Mouse (Mus musculus) kidney, postnatal 0 days (tissue): ENCODE measurements around the gene Tma7. TPM values are rescaled to one million over a fixed set of nuclear protein-coding genes. Genes with fewer than 3 reads are reported as not detected.
A peak's percentile ranks its signal among the peaks of the same experiment; 100 is the strongest.

Experiments
- ATAC-seq: fragments of 200-750 bp; cut with Nextera tagmentation; replicated peaks from 2 replicates; pipeline ENCODE4 v1.8.0; 2017; ENCODE audit warnings: low read depth, moderate number of reproducible peaks, moderate TSS enrichment, moderate library complexity; ENCODE audit not compliant: low FRiP score
- DNase-seq: peaks from one replicate; pipeline ENCODE4 v3.0.0-alpha.2; 2016; ENCODE audit warnings: low spot score
- H3K27ac ChIP-seq: fragments of 300-500 bp; sonication (generic); 2 replicates; pipeline ENCODE4 v1.5.1; 2014; ENCODE audit warnings: mild to moderate bottlenecking
- H3K27me3 ChIP-seq: fragments of 300-500 bp; sonication (generic); 2 replicates; pipeline ENCODE4 v1.6.1; 2014; ENCODE audit warnings: low read length, mixed read lengths; ENCODE audit not compliant: insufficient read depth
- H3K36me3 ChIP-seq: fragments of 300-500 bp; sonication (generic); 2 replicates; pipeline ENCODE4 v1.6.1; 2014; ENCODE audit warnings: low read length, mixed read lengths; ENCODE audit not compliant: insufficient read depth
- H3K4me1 ChIP-seq: fragments of 300-500 bp; sonication (generic); replicated peaks from 2 replicates; pipeline ENCODE4 v1.6.1; 2014; ENCODE audit warnings: antibody characterized with exemption, low read length, mixed read lengths; ENCODE audit not compliant: insufficient read depth
- H3K4me2 ChIP-seq: fragments of 300-500 bp; sonication (generic); 2 replicates; pipeline ENCODE4 v1.6.1; 2014; ENCODE audit warnings: mild to moderate bottlenecking, low read length, moderate library complexity, mixed read lengths
- H3K4me3 ChIP-seq: fragments of 300-500 bp; sonication (generic); replicated peaks from 2 replicates; pipeline ENCODE4 v1.5.1; 2014; ENCODE audit warnings: low read depth, low read length
- H3K9ac ChIP-seq: fragments of 300-500 bp; sonication (generic); 2 replicates; pipeline ENCODE4 v1.6.1; 2014; ENCODE audit warnings: low read depth, low read length
- H3K9me3 ChIP-seq: fragments of 300-500 bp; sonication (generic); replicated peaks from 2 replicates; pipeline ENCODE4 v1.6.1; 2016; ENCODE audit warnings: low read length, inconsistent platforms, mixed read lengths
- CTCF ChIP-seq: IDR thresholded peaks from 2 replicates; pipeline ENCODE4 v1.5.1; 2016; ENCODE audit warnings: antibody characterized with exemption, low read depth, mild to moderate bottlenecking, moderate library complexity
- WGBS: fragments of 180-500 bp; shearing (Covaris S2); extraction: QIAGEN DNeasy Blood & Tissue Kit; methylation state at CpG from one replicate; pipeline ENCODE4 v1.1.7; 2014; 5-methylcytosine and 5-hydroxymethylcytosine counted together
- polyA plus RNA-seq: library from polyadenylated mRNA; unstranded; fragments of >200 nt; fragmentation: Nextera tagmentation; extraction: Ambion mirVana; gene quantifications from 2 replicates; pipeline ENCODE4 v1.2.1, GENCODE M21; 2015

The Tma7 gene
- polyA plus RNA-seq, 1 experiment from 2014 or later: 680 TPM

DNA sequence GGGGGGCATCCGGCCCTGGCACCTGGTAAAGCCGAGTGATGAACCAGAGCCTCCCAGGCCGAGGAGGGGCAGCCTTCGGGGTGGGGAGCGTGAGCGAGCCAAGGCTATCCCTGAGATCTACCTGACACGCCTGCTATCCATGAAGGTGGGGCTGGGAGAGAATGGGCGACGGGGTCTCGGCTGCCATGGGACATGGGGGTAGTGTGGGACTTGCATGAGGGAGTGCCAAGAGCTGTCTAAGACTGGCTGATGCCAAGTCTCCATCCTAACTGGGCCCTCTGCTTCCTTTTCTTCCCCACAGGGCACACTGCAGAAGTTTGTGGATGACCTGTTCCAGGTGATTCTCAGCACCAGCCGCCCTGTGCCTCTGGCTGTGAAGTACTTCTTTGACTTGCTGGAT is 31.9 kb upstream of the Tma7 start:
- Histone ChIP-seq H3K9ac (no peak overlapping the region), H3K4me3 (no peak overlapping the region), H3K36me3 (peaks cover 79% of the 10 kb centered on the region), H3K27ac (no peak overlapping the region), H3K4me2 (no peak overlapping the region), H3K27me3 (no peaks in the 10 kb centered on the region), H3K4me1 (no peaks in the 10 kb centered on the region), H3K9me3 (no peaks in the 10 kb centered on the region)
- ATAC-seq: no peak
- no peak for TF ChIP-seq CTCF
- WGBS: 97% methylated on average over 11 of the region's 11 CpGs
- DNase-seq: no peak

DNA sequence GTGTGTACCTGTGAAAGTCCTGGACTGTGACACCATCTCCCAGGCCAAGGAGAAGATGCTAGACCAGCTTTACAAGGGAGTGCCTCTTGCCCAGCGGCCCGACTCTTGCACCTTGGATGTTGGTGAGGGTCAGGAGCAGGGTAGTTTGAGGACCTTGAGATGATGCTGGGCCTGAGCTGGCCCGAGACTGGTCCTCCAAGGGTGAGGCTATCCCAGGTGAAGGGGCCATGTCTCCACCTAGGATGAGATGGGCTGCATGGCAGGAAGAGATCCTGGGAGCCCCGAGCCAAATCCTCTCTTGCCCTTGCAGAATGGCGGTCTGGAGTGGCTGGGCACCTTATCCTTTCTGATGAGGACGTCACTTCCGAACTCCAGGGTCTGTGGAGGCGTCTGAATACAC is 30.9 kb upstream of the Tma7 start:
- H3K4me1 ChIP-seq: no peaks in the 10 kb centered on the region
- no peak overlapping the region for H3K4me2 ChIP-seq
- H3K9me3 ChIP-seq: no peaks in the 10 kb centered on the region
- DNase-seq (no peak), ATAC-seq (no peak)
- no peak overlapping the region for H3K9ac ChIP-seq
- WGBS: 90% methylated on average over 8 of the region's 8 CpGs
- no peak overlapping the region for H3K27ac ChIP-seq
- H3K4me3 ChIP-seq: no peak overlapping the region
- peaks cover 79% of the 10 kb centered on the region for H3K36me3 ChIP-seq
- H3K27me3 ChIP-seq: no peaks in the 10 kb centered on the region
- no peak for TF ChIP-seq CTCF

DNA sequence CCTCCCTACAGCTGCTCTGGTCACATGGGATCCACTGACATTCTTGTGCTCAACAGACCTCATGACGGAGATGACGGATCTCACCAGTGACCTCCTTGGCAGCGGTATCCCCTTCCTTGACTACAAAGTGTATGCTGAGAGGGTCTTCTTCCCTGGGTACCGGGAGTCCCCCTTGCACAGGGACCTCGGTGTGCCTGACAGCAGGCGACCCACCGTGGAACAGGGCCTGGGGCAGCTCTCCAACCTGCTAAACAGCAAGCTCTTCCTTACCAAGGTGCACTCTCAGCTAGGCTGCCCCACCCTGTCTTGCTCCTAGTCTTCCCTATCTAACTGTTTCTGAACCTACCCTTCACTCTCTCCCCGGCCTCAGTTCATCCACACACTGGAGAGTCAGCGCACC is 29.2 kb upstream of the Tma7 start:
- DNase-seq: no peak
- WGBS: 80% methylated on average over 9 of the region's 9 CpGs
- H3K4me2 ChIP-seq: no peak overlapping the region
- H3K36me3 ChIP-seq: peaks cover 80% of the 10 kb centered on the region
- no peak overlapping the region for H3K4me3 ChIP-seq
- no peak for TF ChIP-seq CTCF
- H3K4me1 ChIP-seq: peaks cover under 1% of the 10 kb centered on the region; the same call in 1 of the 2 replicates
- no peak for ATAC-seq
- no peak overlapping the region for H3K27ac ChIP-seq
- H3K9ac ChIP-seq: no peak overlapping the region
- no peaks in the 10 kb centered on the region for H3K9me3 ChIP-seq
- H3K27me3 ChIP-seq: no peaks in the 10 kb centered on the region

DNA sequence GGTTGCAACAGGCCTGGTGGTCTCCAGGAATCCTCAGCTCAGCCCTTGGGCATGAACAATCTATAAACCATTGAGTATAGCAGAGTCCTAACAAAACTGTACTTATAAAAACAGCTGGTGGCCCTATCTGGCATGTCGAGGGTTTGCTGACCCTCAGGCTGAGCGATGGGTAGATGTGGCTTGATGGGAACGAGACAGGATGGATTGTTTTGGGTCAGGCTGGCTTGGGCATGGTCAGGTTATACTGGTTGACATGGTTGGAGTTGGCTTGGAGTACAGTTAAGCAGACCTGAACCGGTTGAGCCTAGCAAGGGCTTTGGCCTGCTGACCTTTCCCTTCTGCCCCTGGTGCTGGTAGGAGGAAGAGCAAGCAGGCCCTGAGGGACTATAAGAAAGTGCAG is 28.7 kb upstream of the Tma7 start:
- peaks cover 80% of the 10 kb centered on the region for H3K36me3 ChIP-seq
- no peak for TF ChIP-seq CTCF
- no peak overlapping the region for H3K4me2 ChIP-seq
- ATAC-seq (no peak), DNase-seq (no peak)
- 81% methylated on average over 4 of the region's 4 CpGs for WGBS
- H3K9me3 ChIP-seq: no peaks in the 10 kb centered on the region
- peaks cover 5% of the 10 kb centered on the region for H3K4me1 ChIP-seq
- no peak overlapping the region for H3K27ac ChIP-seq
- H3K9ac ChIP-seq: no peak overlapping the region
- H3K4me3 ChIP-seq: no peak overlapping the region
- no peaks in the 10 kb centered on the region for H3K27me3 ChIP-seq

DNA sequence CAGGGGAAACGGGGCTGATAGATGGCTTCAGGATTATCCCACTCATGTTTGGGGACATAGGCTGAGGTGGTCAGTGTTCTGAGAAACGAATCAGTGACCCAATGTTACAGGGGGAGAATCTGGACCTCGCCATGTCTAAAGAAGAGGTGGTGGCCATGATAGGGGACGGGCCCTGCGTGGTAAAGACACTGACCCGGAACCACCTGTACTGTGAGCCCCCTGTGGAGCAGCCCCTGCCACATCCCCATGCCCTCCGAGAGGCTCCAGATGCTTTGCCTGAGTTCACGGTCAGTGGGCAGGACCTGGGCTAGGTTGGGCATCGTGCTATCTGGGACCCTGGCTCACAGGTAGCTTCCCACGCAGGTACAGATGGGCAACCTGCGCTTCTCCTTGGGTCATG is 27.9 kb upstream of the Tma7 start:
- TF ChIP-seq CTCF: no peak

DNA sequence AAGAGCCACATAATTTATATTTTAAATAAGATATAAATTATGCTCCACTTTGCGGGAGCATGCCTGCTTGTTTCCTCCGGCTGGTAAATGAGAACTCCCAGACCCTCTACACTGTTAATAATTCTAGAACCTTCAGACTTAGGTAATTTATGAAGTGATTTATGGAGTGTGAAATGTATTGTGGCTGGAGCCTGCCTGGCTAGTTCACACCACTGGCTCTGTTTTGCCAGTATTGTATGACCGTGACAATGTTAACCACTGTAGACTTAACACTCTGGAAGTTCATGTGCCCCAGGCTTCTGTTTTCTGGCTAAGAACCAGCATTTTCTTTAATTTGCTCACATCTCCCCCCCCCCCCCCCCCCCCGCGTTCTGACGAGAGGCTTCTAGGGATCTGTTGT is 25.0 kb upstream of the Tma7 start:
- H3K27ac ChIP-seq: peak overlapping the region; percentile 70
- H3K9ac ChIP-seq: no peak overlapping the region
- peaks cover 62% of the 10 kb centered on the region for H3K36me3 ChIP-seq
- peak; percentile 61 for ATAC-seq
- no peaks in the 10 kb centered on the region for H3K9me3 ChIP-seq
- H3K27me3 ChIP-seq: no peaks in the 10 kb centered on the region
- peaks cover 16% of the 10 kb centered on the region for H3K4me1 ChIP-seq
- peak overlapping the region; percentile 21; the same call in 1 of the 2 replicates for H3K4me2 ChIP-seq
- no peak overlapping the region for H3K4me3 ChIP-seq
- TF ChIP-seq CTCF: no peak
- peak; percentile 78 for DNase-seq
- WGBS: 17% methylated on average over 5 of the region's 6 CpGs

More for the DNA sequence above, 27.9 kb upstream of the Tma7 start:
- Histone ChIP-seq H3K9me3 (no peaks in the 10 kb centered on the region), H3K27me3 (no peaks in the 10 kb centered on the region), H3K4me1 (peaks cover 10% of the 10 kb centered on the region), H3K4me2 (no peak overlapping the region), H3K9ac (no peak overlapping the region), H3K4me3 (no peak overlapping the region), H3K36me3 (peaks cover 78% of the 10 kb centered on the region), H3K27ac (no peak overlapping the region)
- WGBS: 90% methylated on average over 11 of the region's 11 CpGs
- DNase-seq (no peak), ATAC-seq (no peak)

DNA sequence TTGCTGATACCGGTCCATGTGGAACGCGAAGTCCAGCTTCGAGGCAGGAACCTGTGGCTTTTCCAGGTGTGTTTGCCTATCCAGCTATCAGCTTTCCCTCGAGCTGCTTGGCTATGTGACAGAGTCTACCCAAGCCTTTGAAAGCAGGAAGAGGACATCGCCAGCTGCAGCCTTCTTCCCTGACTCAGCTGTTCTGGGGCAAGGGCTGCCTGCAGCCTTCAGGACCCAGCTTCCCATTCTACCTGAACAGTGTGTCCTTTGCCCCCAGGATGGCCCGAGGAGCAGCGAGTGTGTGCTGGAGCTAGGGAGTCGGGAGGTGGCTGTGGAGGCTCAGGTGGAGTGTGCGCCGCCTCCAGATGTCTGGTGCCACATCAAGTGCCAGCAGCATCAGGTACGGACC is 23.3 kb upstream of the Tma7 start:
- H3K27ac ChIP-seq: peak overlapping the region; percentile 26; the same call in 1 of the 2 replicates
- no peak for TF ChIP-seq CTCF
- no peaks in the 10 kb centered on the region for H3K9me3 ChIP-seq
- ATAC-seq (no peak), DNase-seq (no peak)
- H3K27me3 ChIP-seq: no peaks in the 10 kb centered on the region
- H3K36me3 ChIP-seq: peaks cover 52% of the 10 kb centered on the region
- no peak overlapping the region for H3K4me3 ChIP-seq
- H3K4me1 ChIP-seq: peaks cover 16% of the 10 kb centered on the region
- H3K4me2 ChIP-seq: no peak overlapping the region
- H3K9ac ChIP-seq: no peak overlapping the region
- WGBS: 82% methylated on average over 12 of the region's 12 CpGs
